Mouse (Mus musculus) embryonic facial prominence, embryonic 14.5 days (tissue): Measurements from ENCODE around the gene Srgap2. TPM values are rescaled to one million over a fixed set of nuclear protein-coding genes. Genes with fewer than 3 reads are reported as not detected.

Experiments
- ATAC-seq: fragments of 200-750 bp; cut with Nextera tagmentation; 2 replicates; pipeline ENCODE4 v1.8.0; 2017; ENCODE audit warnings: low read depth, moderate number of reproducible peaks, moderate TSS enrichment
- DNase-seq: peaks from one replicate; pipeline ENCODE4 v3.0.0-alpha.2; 2015; ENCODE audit warnings: low spot score
- H3K27ac ChIP-seq: fragments of 300-500 bp; sonication (generic); replicated peaks from 2 replicates; pipeline ENCODE4 v1.5.1; 2014; ENCODE audit warnings: low read depth, mild to moderate bottlenecking, low read length, moderate library complexity
- H3K27me3 ChIP-seq: fragments of 300-500 bp; sonication (generic); replicated peaks from 2 replicates; pipeline ENCODE4 v1.6.1; 2014; ENCODE audit warnings: low read length; ENCODE audit not compliant: control insufficient read depth, insufficient read depth
- H3K36me3 ChIP-seq: fragments of 300-500 bp; sonication (generic); 2 replicates; pipeline ENCODE4 v1.6.1; 2014; ENCODE audit warnings: low read length, mixed read lengths; ENCODE audit not compliant: control insufficient read depth, insufficient read depth
- H3K4me1 ChIP-seq: fragments of 300-500 bp; sonication (generic); 2 replicates; pipeline ENCODE4 v1.6.1; 2014; ENCODE audit warnings: antibody characterized with exemption, low read length; ENCODE audit not compliant: control insufficient read depth, insufficient read depth
- H3K4me2 ChIP-seq: fragments of 300-500 bp; sonication (generic); 2 replicates; pipeline ENCODE4 v1.6.1; 2014; ENCODE audit warnings: low read depth, mild to moderate bottlenecking, low read length, moderate library complexity, mixed read lengths
- H3K4me3 ChIP-seq: fragments of 300-500 bp; sonication (generic); 2 replicates; pipeline ENCODE4 v1.5.1; 2014; ENCODE audit warnings: low read depth, mild to moderate bottlenecking, low read length
- H3K9ac ChIP-seq: fragments of 300-500 bp; sonication (generic); 2 replicates; pipeline ENCODE4 v1.6.1; 2014; ENCODE audit warnings: low read depth, mild to moderate bottlenecking, low read length, moderate library complexity, mixed read lengths
- H3K9me3 ChIP-seq: fragments of 300-500 bp; sonication (generic); 2 replicates; pipeline ENCODE4 v1.6.1; 2016; ENCODE audit warnings: low read length; ENCODE audit not compliant: control insufficient read depth
- WGBS: fragments of 180-500 bp; shearing (Covaris S2); extraction: QIAGEN DNeasy Blood & Tissue Kit; methylation state at CpG from one replicate; pipeline ENCODE4 v1.1.7; 2014; 5-methylcytosine and 5-hydroxymethylcytosine counted together
- microRNA-seq: library from miRNA; unstranded; fragments of <30 nt; microRNA quantifications from one replicate; pipeline ENCODE4, GENCODE M21; 2016; ENCODE audit warnings: borderline number of aligned reads
- polyA plus RNA-seq: library from polyadenylated mRNA; unstranded; fragments of >200 nt; fragmentation: Nextera tagmentation; extraction: Ambion mirVana; gene quantifications from 2 replicates; pipeline ENCODE4 v1.2.1, GENCODE M21; 2014

Gene Srgap2
- polyA plus RNA-seq, 1 experiment from 2014 or later, result 21.3 TPM

GRCm38 (mm10) chr1:131236077-131236476, 291.1 kb downstream of the Srgap2 start:
- peak overlapping the region; percentile 39; the same call in 1 of the 2 replicates for H3K27ac ChIP-seq
- no peaks in the 10 kb centered on the region for H3K36me3 ChIP-seq
- no peak overlapping the region for H3K9ac ChIP-seq
- DNase-seq (peak; percentile 78), ATAC-seq (peak; percentile 55)
- H3K4me3 ChIP-seq, result no peak overlapping the region
- H3K9me3 ChIP-seq, result no peaks in the 10 kb centered on the region
- no peak overlapping the region for H3K4me2 ChIP-seq
- peaks cover 18% of the 10 kb centered on the region; the same call in 1 of the 2 replicates for H3K4me1 ChIP-seq
- WGBS, result 21% methylated on average over 7 of the region's 7 CpGs
- H3K27me3 ChIP-seq, result 0 out of 2 replicates have a peak, but pooled peaks cover 3% of the 10 kb centered on the region

Small RNA genes lying within 50 kb of the gene (microRNA-seq; reads per million reads assigned to microRNA genes)
- not detected for gene Gm24273

Other genes with a start within 250 kb of the Srgap2 start
- 4.7 and 6.0 TPM in 2 replicates for gene Ikbke, start 247.7 kb downstream of the Srgap2 start, polyA plus RNA-seq
- 2.5 and 3.5 TPM in 2 replicates for gene Fam72a, start 551 bp upstream of the Srgap2 start, polyA plus RNA-seq
- 0.05 and 0.08 TPM in 2 replicates for gene Avpr1b, start 71.9 kb upstream of the Srgap2 start, polyA plus RNA-seq
- 0.14 and 0.15 TPM in 2 replicates for gene Ctse, start 111.0 kb upstream of the Srgap2 start, polyA plus RNA-seq
- 10.6 and 11.5 TPM in 2 replicates for gene Rab7b, start 161.3 kb upstream of the Srgap2 start, polyA plus RNA-seq
- gene Slc26a9, start 216.7 kb upstream of the Srgap2 start, polyA plus RNA-seq, result 0.10 TPM in 1 of 2 replicates, not detected in the other